Comparison of ENCODE assay signal across 1 mouse cellular context in genomic region chr5:35574653-35575599, GRCm38 (mm10).
A peak's percentile ranks its signal among the peaks of the same experiment; 100 is the strongest.
TF ChIP-seq lines count a peak whose summit lies in the region.

Gene Trmt44, minus strand, starts transcription at chr5:35575070.

TF ChIP-seq in CH12.LX, 34 proteins besides CTCF, POLR2A, EP300 and RAD21 (continued from another document):
- TF ChIP-seq ZC3H11A (IDR thresholded peaks at IDR 0.05; ENCODE audit: low read depth, low read length) (no peak), JUN (IDR thresholded peaks at IDR 0.05; ENCODE audit: insufficient read depth, low read depth, low read length) (no peak), TBP (conservative IDR thresholded peaks at IDR 0.05; ENCODE audit: low read depth, low read length) (peak; percentile 83), TCF12 (IDR thresholded peaks at IDR 0.05; ENCODE audit: low read depth, low read length) (peak; percentile 88), MAFK (IDR thresholded peaks at IDR 0.05; ENCODE audit: insufficient replicate concordance, low read length) (no peak), UBTF (IDR thresholded peaks at IDR 0.05; ENCODE audit: low read depth, low read length) (no peak)
TF ChIP-seq in CH12.LX: peak in this region for 20.
